Mouse (Mus musculus): ENCODE data around the gene Ndufs2.
"Not testable (repeated sequence)": the region's sequence is repeated elsewhere in the genome, so short reads cannot be mapped to it uniquely, and the experiment has no call there.

DNA sequence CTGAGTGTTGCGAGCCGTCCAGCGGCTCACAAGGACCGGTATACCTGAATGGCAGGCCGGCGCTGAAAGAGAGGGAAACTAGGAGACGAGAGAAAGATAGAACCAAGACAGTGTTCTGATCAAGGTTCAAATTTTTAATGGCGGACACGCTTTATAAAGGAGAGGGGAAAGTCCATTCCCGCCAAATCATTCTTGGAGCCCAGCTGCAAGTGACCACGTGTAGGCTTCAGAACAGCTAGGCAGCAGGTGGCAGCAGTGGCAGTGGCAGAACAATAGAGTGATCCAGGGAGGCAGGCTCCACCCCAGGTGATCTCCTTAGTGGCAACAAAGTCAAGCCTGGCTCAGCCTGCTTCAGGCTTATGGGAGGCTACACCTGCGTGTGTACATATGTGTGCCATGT lies 9.2 kb downstream of the Ndufs2 start:
- TF ChIP-seq POLR2A (IDR thresholded peaks at IDR 0.05; ENCODE audit: borderline replicate concordance, low read depth, low read length); CTCF (IDR thresholded peaks at IDR 0.05; ENCODE audit: low read depth, low read length): not testable (repeated sequence)

All from bone marrow macrophage, adult 2 months (primary cell).